Mouse (Mus musculus) MEL (cell line): ENCODE measurements around the gene Hes6. TPM values are rescaled to one million over a fixed set of nuclear protein-coding genes. Genes with fewer than 3 reads are reported as not detected.
A peak's percentile ranks its signal among the peaks of the same experiment; 100 is the strongest.

Experiments
- DNase-seq: peaks from one replicate; pipeline ENCODE4 v3.0.0; 2011; ENCODE audit warnings: low read depth, low spot score
- H3K27ac ChIP-seq: 2 replicates; pipeline ENCODE4 v1.5.1; 2012; ENCODE audit warnings: low read depth, mild to moderate bottlenecking, control low read depth, low read length, moderate library complexity; ENCODE audit not compliant: control insufficient read depth
- H3K27me3 ChIP-seq, 2 experiments: fragments of 150-350 bp in 1 of 2; sonication (generic) in 1 of 2; 2 replicates each; pipeline ENCODE4 v1.6.1; 2012; ENCODE audit warnings: low read length in 2 of 2, mild to moderate bottlenecking in 2 of 2, improper control_type of control experiment in 1 of 2, moderate library complexity in 1 of 2; ENCODE audit not compliant: insufficient read depth in 2 of 2, control insufficient read depth in 1 of 2
- H3K36me3 ChIP-seq, 2 experiments: 2 replicates each; pipeline ENCODE4 v1.6.1; 2012 to 2014; ENCODE audit warnings: low read length in 2 of 2, improper control_type of control experiment in 1 of 2, inconsistent platforms in 1 of 2, mild to moderate bottlenecking in 1 of 2; ENCODE audit not compliant: insufficient read depth in 2 of 2, control insufficient read depth in 1 of 2
- H3K4me1 ChIP-seq, 2 experiments: fragments of 150-350 bp in 1 of 2; sonication (generic) in 1 of 2; 2 replicates each; pipeline ENCODE4 v1.6.1; 2012; ENCODE audit warnings: low read length in 2 of 2, improper control_type of control experiment in 1 of 2, mild to moderate bottlenecking in 1 of 2; ENCODE audit not compliant: insufficient read depth in 2 of 2, control insufficient read depth in 1 of 2
- H3K4me3 ChIP-seq, 2 experiments: fragments of 150-350 bp in 1 of 2; sonication (generic) in 1 of 2; 2 replicates each; pipeline ENCODE4 v1.5.1; 2012; ENCODE audit warnings: low read depth in 2 of 2, low read length in 2 of 2, mild to moderate bottlenecking in 2 of 2, moderate library complexity in 2 of 2, control low read depth in 1 of 2, improper control_type of control experiment in 1 of 2; ENCODE audit not compliant: control insufficient read depth in 1 of 2, insufficient read depth in 1 of 2
- H3K79me2 ChIP-seq: 2 replicates; pipeline ENCODE4 v1.6.1; 2012; ENCODE audit warnings: mild to moderate bottlenecking, low read length, moderate library complexity; ENCODE audit not compliant: control insufficient read depth, poor library complexity, insufficient read depth
- H3K9ac ChIP-seq: 2 replicates; pipeline ENCODE4 v1.6.1; 2012; ENCODE audit warnings: low read depth, mild to moderate bottlenecking, control low read depth, low read length, moderate library complexity; ENCODE audit not compliant: control insufficient read depth, poor library complexity, severe bottlenecking
- H3K9me3 ChIP-seq: fragments of 150-350 bp; sonication (generic); replicated peaks from 2 replicates; pipeline ENCODE4 v1.6.1; 2012; ENCODE audit warnings: mild to moderate bottlenecking, low read length, improper control_type of control experiment, moderate library complexity; ENCODE audit not compliant: insufficient read depth
- BHLHE40 ChIP-seq: IDR thresholded peaks from 2 replicates; pipeline ENCODE4 v1.6.1; 2012; ENCODE audit warnings: low read depth, mild to moderate bottlenecking, inconsistent platforms, low read length, improper control_type of control experiment, borderline replicate concordance
- CHD1 ChIP-seq: IDR thresholded peaks from 2 replicates; pipeline ENCODE4 v1.6.1; 2012; ENCODE audit warnings: low read depth, mild to moderate bottlenecking, inconsistent platforms, low read length, improper control_type of control experiment
- CHD2 ChIP-seq: IDR thresholded peaks from 2 replicates; pipeline ENCODE4 v1.6.1; 2011; ENCODE audit warnings: low read length, improper control_type of control experiment
- CTCF ChIP-seq, 3 experiments: IDR thresholded peaks in 2 of 3; conservative IDR thresholded peaks in 1 of 3; 2 replicates each; pipeline ENCODE4 v1.5.1; 2011 to 2012; ENCODE audit warnings: low read length in 3 of 3, low read depth in 2 of 3, mild to moderate bottlenecking in 2 of 3, improper control_type of control experiment in 1 of 3, inconsistent platforms in 1 of 3, mixed read lengths in 1 of 3, moderate library complexity in 1 of 3; ENCODE audit not compliant: control insufficient read depth in 1 of 3, insufficient read depth in 1 of 3, poor library complexity in 1 of 3, severe bottlenecking in 1 of 3
- E2F4 ChIP-seq: IDR thresholded peaks from 2 replicates; pipeline ENCODE4 v1.6.1; 2011; ENCODE audit warnings: low read depth, low read length, improper control_type of control experiment, borderline replicate concordance
- ELF1 ChIP-seq: IDR thresholded peaks from 2 replicates; pipeline ENCODE4 v1.6.1; 2014; ENCODE audit warnings: low read depth, mild to moderate bottlenecking, inconsistent platforms, low read length, improper control_type of control experiment, moderate library complexity
- EP300 ChIP-seq, 2 experiments: IDR thresholded peaks; 2 replicates each; pipeline ENCODE4 v1.6.1; 2011; ENCODE audit warnings: improper control_type of control experiment in 2 of 2, low read length in 2 of 2, low read depth in 1 of 2, mild to moderate bottlenecking in 1 of 2
- ETS1 ChIP-seq: IDR thresholded peaks from 2 replicates; pipeline ENCODE4 v1.6.1; 2012; ENCODE audit warnings: low read depth, mild to moderate bottlenecking, inconsistent platforms, low read length, improper control_type of control experiment, moderate library complexity
- GABPA ChIP-seq: IDR thresholded peaks from 2 replicates; pipeline ENCODE4 v1.6.1; 2012; ENCODE audit warnings: low read depth, mild to moderate bottlenecking, inconsistent platforms, low read length, improper control_type of control experiment, moderate library complexity
- HCFC1 ChIP-seq: IDR thresholded peaks from 2 replicates; pipeline ENCODE4 v1.6.1; 2012; ENCODE audit warnings: low read depth, mild to moderate bottlenecking, inconsistent platforms, low read length, improper control_type of control experiment, moderate library complexity
- JUND ChIP-seq: IDR thresholded peaks from 2 replicates; pipeline ENCODE4 v1.6.1; 2011; ENCODE audit warnings: low read depth, mild to moderate bottlenecking, improper control_type of control experiment, low read length
- KAT2A ChIP-seq: conservative IDR thresholded peaks from 2 replicates; pipeline ENCODE4 v1.6.1; 2012; ENCODE audit warnings: low read depth, low read length, improper control_type of control experiment, inconsistent platforms
- MAFK ChIP-seq: IDR thresholded peaks from 2 replicates; pipeline ENCODE4 v1.6.1; 2011; ENCODE audit warnings: low read depth, mild to moderate bottlenecking, low read length, improper control_type of control experiment, borderline replicate concordance
- MEF2A ChIP-seq: IDR thresholded peaks from 2 replicates; pipeline ENCODE4 v1.6.1; 2014; ENCODE audit warnings: low read depth, mild to moderate bottlenecking, inconsistent platforms, low read length, improper control_type of control experiment; ENCODE audit not compliant: poor library complexity, insufficient replicate concordance, severe bottlenecking; ENCODE audit errors: extremely low read depth
- NELFE ChIP-seq: IDR thresholded peaks from 2 replicates; pipeline ENCODE4 v1.6.1; 2011; ENCODE audit warnings: low read depth, low read length, improper control_type of control experiment
- NRF1 ChIP-seq: IDR thresholded peaks from 2 replicates; pipeline ENCODE4 v1.6.1; 2014; ENCODE audit warnings: low read depth, mild to moderate bottlenecking, inconsistent platforms, low read length, improper control_type of control experiment, moderate library complexity; ENCODE audit not compliant: poor library complexity, insufficient read depth, severe bottlenecking
- POLR2A ChIP-seq, 2 experiments: IDR thresholded peaks; 2 replicates each; pipeline ENCODE4 v1.6.1; 2011 to 2012; ENCODE audit warnings: low read length in 2 of 2, mild to moderate bottlenecking in 2 of 2, control low read depth in 1 of 2, improper control_type of control experiment in 1 of 2, low read depth in 1 of 2, moderate library complexity in 1 of 2; ENCODE audit not compliant: control insufficient read depth in 1 of 2, insufficient read depth in 1 of 2, poor library complexity in 1 of 2
- RCOR1 ChIP-seq: IDR thresholded peaks from 2 replicates; pipeline ENCODE4 v1.6.1; 2012; ENCODE audit warnings: low read depth, mild to moderate bottlenecking, inconsistent platforms, low read length, improper control_type of control experiment
- SIN3A ChIP-seq: IDR thresholded peaks from 2 replicates; pipeline ENCODE4 v1.6.1; 2012; ENCODE audit warnings: low read length, improper control_type of control experiment, inconsistent platforms
- SMC3 ChIP-seq: IDR thresholded peaks from 2 replicates; pipeline ENCODE4 v1.6.1; 2011; ENCODE audit warnings: low read depth, low read length, improper control_type of control experiment
- TBP ChIP-seq: IDR thresholded peaks from 2 replicates; pipeline ENCODE4 v1.8.0; 2011; ENCODE audit warnings: low read depth, low read length, improper control_type of control experiment
- TCF12 ChIP-seq: IDR thresholded peaks from 2 replicates; pipeline ENCODE4 v1.6.1; 2014; ENCODE audit warnings: low read depth, mild to moderate bottlenecking, inconsistent platforms, low read length, improper control_type of control experiment, moderate library complexity
- UBTF ChIP-seq: IDR thresholded peaks from 2 replicates; pipeline ENCODE4 v1.6.1; 2012; ENCODE audit warnings: low read depth, mild to moderate bottlenecking, inconsistent platforms, low read length, improper control_type of control experiment, moderate library complexity, borderline replicate concordance; ENCODE audit not compliant: insufficient read depth
- USF1 ChIP-seq: IDR thresholded peaks from 2 replicates; pipeline ENCODE4 v1.6.1; 2014; ENCODE audit warnings: low read depth, mild to moderate bottlenecking, inconsistent platforms, low read length, improper control_type of control experiment, moderate library complexity
- USF2 ChIP-seq, 2 experiments: IDR thresholded peaks; 2 replicates each; pipeline ENCODE4 v1.6.1; 2011 to 2012; ENCODE audit warnings: improper control_type of control experiment in 2 of 2, low read length in 2 of 2, borderline replicate concordance in 1 of 2, inconsistent platforms in 1 of 2, low read depth in 1 of 2, mild to moderate bottlenecking in 1 of 2; ENCODE audit not compliant: insufficient read depth in 1 of 2
- polyA plus RNA-seq, 2 experiments: library from polyadenylated mRNA; stranded (reverse) in 1 of 2; unstranded in 1 of 2; fragments of >175 nt in 1 of 2; fragments of >200 nt in 1 of 2; gene quantifications; 2 replicates each; pipeline versions ENCODE4 v1.2.1 to v1.2.4; 2012; ENCODE audit warnings: low replicate concordance in 2 of 2, low read depth in 1 of 2; ENCODE audit not compliant: insufficient read length in 2 of 2, insufficient read depth in 1 of 2, missing spikeins in 1 of 2
- total RNA-seq: library from RNA; depleted of rRNA; stranded (reverse); fragments of 300-350 nt; gene quantifications from 2 replicates; pipeline ENCODE4 v1.2.3, GENCODE M21; 2012; rRNA removed

Hes6 gene
- total RNA-seq (33.8 and 38.8 TPM in 2 replicates), polyA plus RNA-seq (10 to 100 TPM in 1 of 2 experiments, not detected in 1; 47.9 TPM)

- Histone ChIP-seq H3K27ac (peak within 1 kb of the TSS; percentile 18), H3K79me2 (peaks cover 3% of the 10 kb centered on the region), H3K9ac (peak within 1 kb of the TSS; percentile 89), H3K4me1 (peaks cover 0 to 4% of the 10 kb centered on the region in 2 experiments; a peak in 2 of 4 replicates), H3K4me3 (peak within 1 kb of the TSS; percentile 85), H3K9me3 (no peaks in the 10 kb centered on the region), H3K27me3 (no peaks in the 10 kb centered on the region), H3K36me3 (no peaks in the 10 kb centered on the region)
- TF ChIP-seq USF1 (no peak), EP300 (IDR thresholded peaks at IDR 0.05; ENCODE audit: low read depth in 1 of 2, low read length in 2 of 2) (peak in 1 of 2 experiments; percentile 15; a peak in 1 of 4 replicates), CTCF (IDR thresholded peaks at IDR 0.05 in 2 of 3, conservative IDR thresholded peaks at IDR 0.05 in 1 of 3; ENCODE audit: control insufficient read depth in 1 of 3, insufficient read depth in 1 of 3, low read depth in 2 of 3, low read length in 3 of 3, poor library complexity in 1 of 3, severe bottlenecking in 1 of 3) (no peak), ETS1 (peak; percentile 29; the same call in 1 of the 2 replicates), TCF12 (no peak; the same call in 1 of the 2 replicates), ELF1 (0 out of 2 replicates have a peak, but pooled peaks have one; percentile 41), UBTF (no peak), NRF1 (peak; percentile 25; the same call in 1 of the 2 replicates), KAT2A (no peak), HCFC1 (no peak), RCOR1 (no peak), BHLHE40 (no peak), MEF2A (no peak), SIN3A (no peak), CHD1 (no peak)
- peak; percentile 80 for DNase-seq
Observed at GRCm38 (mm10) chr1:91413898-91414594, at the start of gene Hes6. Gene Hes6, minus strand, starts transcription at chr1:91414038.

DNA sequence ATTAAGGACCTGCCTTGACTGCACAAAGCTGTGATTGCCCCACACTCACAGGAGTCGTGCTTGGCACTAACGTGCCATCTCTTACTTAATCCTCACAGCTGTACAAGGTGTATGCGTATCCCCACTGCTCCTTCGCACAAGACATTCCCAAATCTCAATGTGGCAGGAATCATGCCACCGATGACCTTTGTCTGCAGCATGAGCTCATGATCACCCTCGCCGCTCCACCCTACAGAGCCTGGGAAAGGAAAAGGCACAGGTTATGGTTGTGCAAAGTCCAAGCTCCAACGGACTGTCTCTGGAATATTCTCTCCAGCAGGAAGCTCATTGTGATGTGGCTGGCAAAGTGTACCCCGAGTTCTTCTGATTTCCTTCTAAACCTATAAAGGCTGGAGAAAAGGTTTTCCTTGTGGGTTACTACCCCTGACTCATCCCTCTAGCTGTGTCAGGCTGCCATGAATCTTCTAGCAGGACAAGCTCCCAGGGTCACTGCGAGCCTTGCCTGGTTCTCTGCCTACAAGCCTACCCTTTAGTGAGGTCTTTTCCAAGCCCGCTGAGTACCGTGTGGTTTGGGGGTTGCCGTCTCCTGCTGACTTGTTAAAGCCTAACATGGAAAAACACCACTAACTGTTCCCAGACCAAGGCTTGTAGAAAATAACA, 49.6 kb upstream of the Hes6 start:
- no peak for TF ChIP-seq GABPA
- no peak for TF ChIP-seq MEF2A
- TF ChIP-seq ELF1 = no peak
- TF ChIP-seq UBTF = no peak
- no peak for TF ChIP-seq SIN3A
- no peak for TF ChIP-seq RCOR1
- no peak for TF ChIP-seq JUND
- no peak for TF ChIP-seq E2F4
- TF ChIP-seq HCFC1 = no peak
- no peak for TF ChIP-seq POLR2A (IDR thresholded peaks at IDR 0.05; ENCODE audit: control insufficient read depth in 1 of 2, insufficient read depth in 1 of 2, low read depth in 1 of 2, low read length in 2 of 2, poor library complexity in 1 of 2)
- TF ChIP-seq CHD2 = no peak
- TF ChIP-seq ETS1 = no peak
- no peak for TF ChIP-seq SMC3
- no peak for TF ChIP-seq MAFK
- no peak for TF ChIP-seq USF2 (IDR thresholded peaks at IDR 0.05; ENCODE audit: borderline replicate concordance in 1 of 2, insufficient read depth in 1 of 2, low read depth in 1 of 2, low read length in 2 of 2)
- no peak for TF ChIP-seq TCF12
- TF ChIP-seq TBP = no peak
- no peak for TF ChIP-seq NELFE
- no peak for TF ChIP-seq CHD1
- Histone ChIP-seq H3K36me3 (no peaks in the 10 kb centered on the region; a peak in 1 of 4 replicates), H3K27ac (no peak overlapping the region), H3K27me3 (0 out of 4 replicates have a peak, but pooled peaks cover 0 to 2% of the 10 kb centered on the region in 2 experiments), H3K9ac (no peak overlapping the region), H3K4me3 (no peak overlapping the region), H3K79me2 (peaks cover 3% of the 10 kb centered on the region; the same call in 1 of the 2 replicates), H3K9me3 (no peaks in the 10 kb centered on the region), H3K4me1 (peaks cover 0 to 10% of the 10 kb centered on the region in 2 experiments; a peak in 3 of 4 replicates)
- no peak for DNase-seq
